Mouse (Mus musculus) limb, embryonic 13.5 days (tissue): ENCODE results near the gene Nom1. TPM values are rescaled to one million over a fixed set of nuclear protein-coding genes. Genes with fewer than 3 reads are reported as not detected.

ENCODE experiments used
- ATAC-seq: fragments of 200-750 bp; cut with Nextera tagmentation; 2 replicates; pipeline ENCODE4 v1.8.0; 2017; ENCODE audit warnings: low read depth, moderate number of reproducible peaks, moderate TSS enrichment; ENCODE audit not compliant: low FRiP score
- H3K27ac ChIP-seq: fragments of 300-500 bp; sonication (generic); 2 replicates; pipeline ENCODE4 v1.5.1; 2015; ENCODE audit warnings: inconsistent platforms, mild to moderate bottlenecking, moderate library complexity
- H3K27me3 ChIP-seq: fragments of 300-500 bp; sonication (generic); 2 replicates; pipeline ENCODE4 v1.6.1; 2015; ENCODE audit warnings: mild to moderate bottlenecking, inconsistent platforms
- H3K36me3 ChIP-seq: fragments of 300-500 bp; sonication (generic); 2 replicates; pipeline ENCODE4 v1.6.1; 2015; ENCODE audit warnings: inconsistent platforms, mild to moderate bottlenecking, moderate library complexity
- H3K4me1 ChIP-seq: fragments of 300-500 bp; sonication (generic); 2 replicates; pipeline ENCODE4 v1.6.1; 2015; ENCODE audit warnings: inconsistent platforms
- H3K4me2 ChIP-seq: fragments of 300-500 bp; sonication (generic); replicated peaks from 2 replicates; pipeline ENCODE4 v1.6.1; 2015; ENCODE audit warnings: inconsistent platforms, mild to moderate bottlenecking, moderate library complexity
- H3K4me3 ChIP-seq: fragments of 300-500 bp; sonication (generic); 2 replicates; pipeline ENCODE4 v1.5.1; 2015; ENCODE audit warnings: moderate library complexity, mild to moderate bottlenecking, inconsistent platforms
- H3K9ac ChIP-seq: fragments of 300-500 bp; sonication (generic); 2 replicates; pipeline ENCODE4 v1.6.1; 2015; ENCODE audit warnings: mild to moderate bottlenecking, inconsistent platforms
- H3K9me3 ChIP-seq: fragments of 300-500 bp; sonication (generic); 2 replicates; pipeline ENCODE4 v1.6.1; 2016; ENCODE audit warnings: inconsistent platforms
- WGBS: fragments of 180-500 bp; shearing (Covaris S2); methylation state at CpG from one replicate; pipeline ENCODE4 v1.1.7; 2015; 5-methylcytosine and 5-hydroxymethylcytosine counted together
- polyA plus RNA-seq: library from polyadenylated mRNA; unstranded; fragments of >200 nt; fragmentation: Nextera tagmentation; extraction: Ambion mirVana; gene quantifications from 2 replicates; pipeline ENCODE4 v1.2.1, GENCODE M21; 2015

The Nom1 gene
- polyA plus RNA-seq, 1 experiment from 2014 or later: 27.0 TPM

DNA sequence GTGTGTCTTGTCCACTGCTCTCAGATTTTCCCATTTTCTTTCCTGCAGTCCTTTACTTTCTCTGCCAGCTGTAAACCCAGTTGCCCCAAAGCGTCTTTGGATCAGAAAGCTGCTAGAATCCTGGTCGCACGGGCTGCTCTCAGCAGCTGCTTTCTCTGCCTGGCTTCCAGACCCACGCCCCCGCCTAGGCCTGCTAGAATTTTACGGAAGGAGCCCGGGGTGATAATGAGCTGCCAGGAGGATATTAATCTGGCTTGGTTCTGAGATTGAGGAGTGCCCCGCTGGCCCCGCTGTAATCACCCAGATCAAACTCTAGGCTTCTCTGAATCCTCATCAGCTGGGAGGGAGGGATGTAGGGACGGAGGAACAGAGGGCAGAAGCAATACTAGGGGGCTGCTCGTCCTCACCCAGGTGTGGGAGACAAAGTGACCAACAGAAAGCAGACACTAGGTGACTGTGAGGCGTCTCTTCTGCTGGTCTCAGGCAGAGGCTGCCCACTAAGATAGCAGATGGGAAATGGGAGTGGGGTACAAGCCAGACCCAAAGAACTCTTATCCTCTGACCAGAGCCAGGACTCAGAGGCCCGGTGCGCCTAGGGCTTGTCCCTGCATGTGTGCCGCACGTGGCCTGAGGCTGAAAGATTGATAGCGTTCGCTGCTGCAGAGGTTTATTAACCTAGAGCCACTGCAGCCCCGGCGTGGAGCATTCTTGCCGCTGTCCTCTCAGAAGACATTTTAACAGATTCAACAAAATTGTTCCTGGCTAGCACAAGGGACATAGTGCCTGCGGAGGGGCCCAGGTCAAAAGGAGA lies 37.6 kb downstream of the Nom1 start:
- peaks cover 100% of the 10 kb centered on the region for H3K27me3 ChIP-seq
- H3K4me1 ChIP-seq: peaks cover 31% of the 10 kb centered on the region
- H3K9me3 ChIP-seq: no peaks in the 10 kb centered on the region
- no peaks in the 10 kb centered on the region for H3K36me3 ChIP-seq
- WGBS: 1% methylated on average over 22 of the region's 22 CpGs
- H3K4me2 ChIP-seq: no peak overlapping the region
- no peak overlapping the region for H3K27ac ChIP-seq
- no peak for ATAC-seq
- no peak overlapping the region for H3K9ac ChIP-seq
- no peak overlapping the region for H3K4me3 ChIP-seq

DNA sequence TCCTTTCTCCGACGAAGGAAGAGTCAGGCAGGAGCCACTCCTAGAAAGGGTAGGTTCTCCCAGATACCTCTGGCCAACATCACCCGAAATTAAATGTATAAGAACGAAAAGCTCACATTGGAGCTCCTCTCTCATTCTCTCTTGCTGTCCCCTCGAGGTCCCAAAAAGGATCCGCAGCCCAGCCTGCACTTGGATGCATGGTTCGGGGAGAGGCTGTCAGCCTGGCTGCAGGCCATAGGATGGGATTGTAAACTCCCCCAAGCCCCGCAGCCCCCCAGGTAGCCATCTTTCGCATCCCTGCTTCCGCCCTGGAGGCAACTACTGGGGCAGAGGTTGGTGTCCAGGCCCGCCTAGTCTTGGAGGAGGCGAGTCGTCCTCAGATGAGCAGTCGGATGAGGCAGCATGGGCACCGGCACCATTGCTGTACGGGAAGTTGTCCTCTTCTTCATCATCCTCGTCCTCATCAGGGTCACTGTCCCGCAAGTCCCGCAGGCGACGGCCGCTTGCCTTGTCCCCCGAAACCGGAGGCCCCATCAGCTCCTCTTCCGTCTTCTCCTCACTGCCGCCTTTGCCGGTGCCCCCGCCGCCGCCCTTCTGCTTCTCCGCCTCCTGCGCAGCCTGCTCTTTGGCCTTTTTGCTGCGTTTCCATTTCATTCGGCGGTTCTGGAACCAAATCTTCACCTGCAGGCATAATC lies 39.2 kb downstream of the Nom1 start:
- H3K4me1 ChIP-seq: peaks cover 33% of the 10 kb centered on the region
- 2% methylated on average over 35 of the region's 35 CpGs for WGBS
- H3K4me3 ChIP-seq: peak overlapping the region; percentile 9
- H3K4me2 ChIP-seq: peak overlapping the region; percentile 25; the same call in 1 of the 2 replicates
- peaks cover 100% of the 10 kb centered on the region for H3K27me3 ChIP-seq
- H3K27ac ChIP-seq: no peak overlapping the region
- no peaks in the 10 kb centered on the region for H3K9me3 ChIP-seq
- no peak overlapping the region for H3K9ac ChIP-seq
- ATAC-seq: no peak
- no peaks in the 10 kb centered on the region for H3K36me3 ChIP-seq

- Histone ChIP-seq H3K36me3 (no peaks in the 10 kb centered on the region), H3K4me3 (0 out of 2 replicates have a peak overlapping the region, but pooled peaks have one; percentile 9), H3K9ac (no peak overlapping the region), H3K27me3 (peaks cover 100% of the 10 kb centered on the region), H3K4me2 (peak overlapping the region; percentile 25; the same call in 1 of the 2 replicates), H3K27ac (no peak overlapping the region), H3K9me3 (no peaks in the 10 kb centered on the region), H3K4me1 (peaks cover 38% of the 10 kb centered on the region)
- WGBS: 5% methylated on average over 35 of the region's 35 CpGs
- ATAC-seq: no peak
Observed at GRCm38 (mm10) chr5:29474246-29474960, 39.9 kb downstream of the Nom1 start.

DNA sequence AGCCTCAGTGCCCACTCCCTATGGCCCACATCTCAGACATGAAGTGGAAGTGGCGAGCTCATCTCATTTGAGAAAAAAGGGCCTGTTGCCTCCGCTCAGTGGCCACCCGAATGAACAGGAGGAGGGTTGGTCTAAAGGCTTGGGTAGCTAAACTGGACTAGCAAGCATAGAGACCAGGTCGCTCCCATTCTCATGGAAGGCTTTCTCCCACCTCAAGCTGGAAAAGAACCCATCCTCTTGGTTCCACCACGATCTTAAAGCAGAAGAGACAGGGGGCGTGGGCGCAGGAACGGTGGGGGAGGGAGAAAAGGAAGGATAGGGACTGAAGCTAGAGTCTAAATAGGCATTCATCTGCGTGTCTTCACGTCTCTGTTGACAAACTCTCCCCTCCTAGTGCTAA lies 40.6 kb downstream of the Nom1 start:
- H3K9ac ChIP-seq: no peak overlapping the region
- ATAC-seq: no peak
- H3K9me3 ChIP-seq: no peaks in the 10 kb centered on the region
- H3K4me3 ChIP-seq: no peak overlapping the region
- peaks cover 100% of the 10 kb centered on the region for H3K27me3 ChIP-seq
- H3K4me1 ChIP-seq: peaks cover 38% of the 10 kb centered on the region
- H3K27ac ChIP-seq: no peak overlapping the region
- 3% methylated on average over 10 of the region's 10 CpGs for WGBS
- H3K4me2 ChIP-seq: no peak overlapping the region
- H3K36me3 ChIP-seq: no peaks in the 10 kb centered on the region

DNA sequence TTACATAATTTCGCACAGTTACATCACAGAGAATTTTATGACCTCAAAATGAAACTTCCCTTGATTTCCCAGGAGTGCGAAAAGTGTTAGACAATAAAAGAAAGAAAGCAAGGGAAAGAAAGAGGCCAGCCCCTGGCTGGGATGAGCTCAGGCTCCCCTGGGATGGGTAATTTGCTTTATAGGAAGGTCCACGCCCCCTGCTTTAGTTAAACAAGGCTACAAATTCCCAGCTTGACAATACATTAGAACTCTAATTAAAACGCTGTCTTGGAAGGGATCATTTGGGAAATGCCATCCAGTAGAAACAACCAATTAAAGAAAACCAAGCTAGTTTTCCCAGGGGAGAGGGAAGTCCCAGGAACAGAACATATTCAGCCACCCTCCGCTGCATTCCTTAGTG lies 41.1 kb downstream of the Nom1 start:
- Histone ChIP-seq H3K36me3 (no peaks in the 10 kb centered on the region), H3K27me3 (peaks cover 100% of the 10 kb centered on the region), H3K4me2 (no peak overlapping the region), H3K4me3 (no peak overlapping the region), H3K27ac (no peak overlapping the region), H3K9me3 (no peaks in the 10 kb centered on the region), H3K4me1 (peaks cover 38% of the 10 kb centered on the region), H3K9ac (no peak overlapping the region)
- WGBS: 4% methylated on average over 5 of the region's 5 CpGs
- ATAC-seq: no peak

DNA sequence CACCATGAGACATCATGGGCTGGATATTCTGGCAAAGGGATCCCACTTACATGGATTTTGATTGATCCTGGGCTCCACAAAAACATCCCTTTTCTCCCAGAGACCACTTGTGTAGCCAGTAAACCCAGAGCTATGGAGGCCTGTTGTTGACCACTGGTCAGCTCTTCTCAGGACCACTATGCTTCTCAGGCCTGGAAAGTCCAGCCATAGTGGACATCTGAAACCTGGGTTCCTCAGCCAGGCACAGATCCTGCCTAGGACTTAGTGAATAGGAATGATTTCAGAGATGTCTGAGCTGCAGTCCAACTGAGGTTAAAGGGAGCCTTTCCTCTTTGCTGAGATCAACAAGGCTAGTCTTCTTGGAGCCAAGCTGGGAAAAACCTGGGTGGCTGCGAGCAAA lies 41.6 kb downstream of the Nom1 start:
- Histone ChIP-seq H3K27me3 (peaks cover 100% of the 10 kb centered on the region), H3K27ac (no peak overlapping the region), H3K9me3 (no peaks in the 10 kb centered on the region), H3K9ac (no peak overlapping the region), H3K36me3 (no peaks in the 10 kb centered on the region), H3K4me3 (no peak overlapping the region), H3K4me1 (peaks cover 37% of the 10 kb centered on the region), H3K4me2 (no peak overlapping the region)
- no peak for ATAC-seq
- 6% methylated on average over 1 of the region's 1 CpGs for WGBS

DNA sequence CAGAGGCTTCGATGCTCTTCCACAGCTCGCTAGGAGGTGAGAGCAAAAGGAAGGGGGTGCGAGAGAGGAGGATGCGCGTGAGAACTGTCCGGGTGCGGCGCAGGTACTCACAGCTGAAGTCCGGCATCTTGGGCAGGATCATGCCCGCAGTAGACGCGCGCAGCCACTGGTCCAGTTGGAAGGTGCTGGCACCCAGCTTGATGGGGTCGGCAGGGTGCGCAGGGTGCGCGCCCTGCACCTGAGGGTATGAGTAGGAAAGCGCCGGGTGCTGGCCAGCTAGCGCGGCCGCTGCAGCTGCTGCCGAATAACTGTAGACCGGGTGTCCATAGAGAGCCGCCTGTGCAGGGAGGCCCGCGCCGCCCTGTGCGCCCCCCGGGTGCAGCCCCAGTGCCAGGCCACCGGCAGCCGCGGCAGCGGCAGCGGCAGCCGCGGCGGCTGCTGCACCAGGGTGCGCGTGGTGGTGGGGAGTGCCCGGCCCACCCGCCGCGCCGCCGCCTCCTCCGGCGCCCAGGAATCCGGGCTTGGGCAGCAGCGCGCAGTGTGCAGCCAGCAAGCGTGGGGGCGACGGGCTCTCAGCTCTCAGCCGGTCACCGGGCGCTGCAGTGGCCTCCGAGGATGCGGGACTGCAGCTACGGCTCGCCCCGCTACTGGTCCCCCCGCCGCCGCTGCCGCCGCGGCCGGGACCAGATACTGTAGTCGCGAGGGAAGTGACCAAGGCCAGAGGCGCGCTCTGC lies 43.2 kb downstream of the Nom1 start:
- Histone ChIP-seq H3K4me3 (peak overlapping the region; percentile 47), H3K9ac (peak overlapping the region; percentile 31; the same call in 1 of the 2 replicates), H3K4me1 (peaks cover 25% of the 10 kb centered on the region), H3K27ac (no peak overlapping the region), H3K9me3 (no peaks in the 10 kb centered on the region), H3K36me3 (no peaks in the 10 kb centered on the region), H3K27me3 (peaks cover 99% of the 10 kb centered on the region), H3K4me2 (peak overlapping the region; percentile 78)
- 1% methylated on average over 69 of the region's 73 CpGs for WGBS
- ATAC-seq: no peak

GRCm38 (mm10) chr5:29478208-29479197 lies 44.0 kb downstream of the Nom1 start, which contains the start of gene Mnx1:
Gene Mnx1 (minus strand): TSS chr5:29478470.
- Histone ChIP-seq H3K9me3 (no peaks in the 10 kb centered on the region), H3K27ac (no peak within 1 kb of the TSS), H3K36me3 (no peaks in the 10 kb centered on the region), H3K27me3 (peaks cover 99% of the 10 kb centered on the region), H3K4me3 (peak within 1 kb of the TSS; percentile 47), H3K4me1 (peaks cover 25% of the 10 kb centered on the region), H3K4me2 (peak within 1 kb of the TSS; percentile 78), H3K9ac (peak within 1 kb of the TSS; percentile 35; the same call in 1 of the 2 replicates)
- 0 out of 2 replicates have a peak, but pooled peaks have one; percentile 57 for ATAC-seq
- under 1% methylated on average over 65 of the region's 65 CpGs for WGBS

DNA sequence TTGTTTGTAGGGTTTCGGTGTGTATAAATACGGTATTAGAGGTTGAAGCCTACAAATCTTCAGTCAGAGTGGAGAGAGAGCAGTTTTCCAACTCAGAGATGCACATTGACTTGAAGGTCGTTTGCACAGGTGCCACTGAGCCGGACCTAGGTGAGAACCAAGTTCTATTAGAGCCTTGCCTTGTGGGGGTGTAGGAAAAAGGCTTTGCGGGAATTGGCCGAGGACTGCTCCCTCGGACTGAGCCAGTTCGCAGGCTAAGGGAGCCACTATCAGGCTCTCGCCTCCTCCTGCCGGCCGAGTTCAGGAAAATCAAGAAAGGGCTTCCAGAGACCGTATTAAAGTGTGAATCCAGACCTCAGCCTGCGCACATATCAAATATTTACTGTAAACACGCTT lies 44.7 kb downstream of the Nom1 start:
- H3K27ac ChIP-seq: no peak overlapping the region
- no peaks in the 10 kb centered on the region for H3K36me3 ChIP-seq
- under 1% methylated on average over 14 of the region's 14 CpGs for WGBS
- peak; percentile 51; the same call in 1 of the 2 replicates for ATAC-seq
- H3K4me2 ChIP-seq: peak overlapping the region; percentile 78
- H3K4me1 ChIP-seq: peaks cover 20% of the 10 kb centered on the region
- no peak overlapping the region for H3K9ac ChIP-seq
- H3K4me3 ChIP-seq: peak overlapping the region; percentile 47
- peaks cover 99% of the 10 kb centered on the region for H3K27me3 ChIP-seq
- H3K9me3 ChIP-seq: no peaks in the 10 kb centered on the region

GRCm38 (mm10) chr5:29483801-29484200 lies 49.3 kb downstream of the Nom1 start:
- no peak for ATAC-seq
- no peak overlapping the region for H3K4me2 ChIP-seq
- no peaks in the 10 kb centered on the region for H3K36me3 ChIP-seq
- no peak overlapping the region for H3K27ac ChIP-seq
- H3K9me3 ChIP-seq: no peaks in the 10 kb centered on the region
- 11% methylated on average over 4 of the region's 4 CpGs for WGBS
- H3K4me1 ChIP-seq: peaks cover 13% of the 10 kb centered on the region
- peaks cover 98% of the 10 kb centered on the region for H3K27me3 ChIP-seq
- no peak overlapping the region for H3K9ac ChIP-seq
- H3K4me3 ChIP-seq: no peak overlapping the region
